Mouse (Mus musculus) 3T3-L1 (cell line): ENCODE measurements around the gene Pde6h.

Source experiments
- DNase-seq: peaks from one replicate; pipeline ENCODE4 v3.0.0-alpha.2; 2015; ENCODE audit warnings: low read depth, low spot score

The Pde6h gene

DNA sequence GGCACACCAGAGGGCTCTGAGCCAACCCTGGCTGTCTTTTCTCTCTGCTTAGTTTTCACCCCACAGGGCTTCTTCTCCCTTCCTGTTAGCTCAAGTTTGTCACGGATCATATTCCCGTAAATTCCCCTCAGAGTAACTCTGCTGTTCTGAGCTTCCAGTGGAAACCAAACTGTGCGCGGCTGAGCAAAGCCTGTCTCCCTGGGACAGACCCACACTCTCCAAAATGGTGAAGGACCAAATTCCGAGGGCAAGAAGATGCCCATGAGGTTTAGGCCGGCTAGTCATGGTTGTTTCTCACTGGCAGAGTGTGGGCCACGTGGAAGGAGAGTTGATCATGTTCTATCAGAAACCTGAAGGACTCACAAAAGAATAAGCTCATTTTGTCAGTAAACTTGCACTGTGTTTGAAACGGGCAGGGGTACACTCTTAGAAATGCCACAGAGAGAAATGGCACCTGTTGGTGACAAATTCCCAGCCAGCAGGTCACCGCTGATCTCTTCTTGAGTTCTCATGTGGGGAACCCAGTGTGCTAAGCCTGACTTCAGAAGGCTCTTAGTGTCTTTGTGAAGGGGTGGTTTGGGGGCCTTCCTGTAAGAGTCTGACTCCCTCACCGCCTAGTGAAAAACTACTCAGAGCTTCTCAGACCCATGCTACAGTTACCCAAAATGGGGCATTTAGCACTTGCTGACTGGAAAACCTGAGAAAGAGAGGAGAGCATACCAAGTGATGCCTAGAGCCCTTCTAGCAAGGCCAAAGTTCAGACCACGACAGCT, 16.7 kb downstream of the Pde6h start:
- DNase-seq: peak; percentile 83

- peak; percentile 76 for DNase-seq
These were observed 17.7 kb downstream of the Pde6h start, which contains the start of gene Arhgdib for GRCm38 (mm10) chr6:136941051-136942021. Arhgdib (minus strand) TSS chr6:136941899.

DNA sequence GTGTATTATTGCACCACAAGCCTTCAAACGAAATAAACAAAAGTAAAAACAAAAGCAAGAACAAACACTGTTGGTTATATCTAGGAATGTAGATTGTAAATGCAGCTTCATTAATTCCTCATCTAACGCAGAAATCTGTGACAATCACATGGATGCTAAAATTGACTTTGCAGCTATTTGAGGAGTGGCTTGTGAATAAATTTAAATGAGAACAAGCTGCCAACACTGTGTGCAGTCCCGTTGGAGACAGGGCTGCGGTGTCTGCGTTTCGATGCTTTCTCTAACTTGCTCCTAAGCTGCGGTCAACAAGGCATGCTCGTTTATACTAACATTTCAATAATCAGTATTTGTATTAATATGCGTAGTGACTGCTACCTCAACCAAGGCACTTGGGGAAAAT, 18.6 kb downstream of the Pde6h start:
- no peak for DNase-seq

GRCm38 (mm10) chr6:136943392-136943791, 19.8 kb downstream of the Pde6h start:
- DNase-seq: no peak

DNA sequence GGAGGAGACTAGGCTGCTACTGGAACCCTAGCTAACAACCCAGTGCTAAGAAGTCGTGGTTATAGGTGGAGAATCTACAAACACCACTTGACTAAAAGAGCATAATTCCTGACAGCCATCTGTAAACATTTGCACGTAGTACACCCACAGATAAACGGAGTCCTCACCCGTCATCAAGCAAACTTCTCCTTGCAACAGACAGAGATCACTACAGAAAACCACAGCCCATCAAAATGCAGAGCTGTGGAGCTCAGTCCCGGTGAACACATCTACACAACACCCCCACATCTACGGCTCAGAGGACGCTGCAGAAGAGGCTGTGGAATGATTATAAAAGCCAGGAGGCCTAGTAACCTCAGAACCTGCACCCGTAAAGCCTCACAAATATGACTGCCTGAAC, 20.9 kb downstream of the Pde6h start:
- no peak for DNase-seq

GRCm38 (mm10) chr6:136946241-136946640, 22.6 kb downstream of the Pde6h start:
- no peak for DNase-seq

- no peak for DNase-seq
These were observed 23.3 kb downstream of the Pde6h start for GRCm38 (mm10) chr6:136946943-136947342.

- peak; percentile 64 for DNase-seq
These were observed 24.1 kb downstream of the Pde6h start for GRCm38 (mm10) chr6:136947716-136948115.

DNA sequence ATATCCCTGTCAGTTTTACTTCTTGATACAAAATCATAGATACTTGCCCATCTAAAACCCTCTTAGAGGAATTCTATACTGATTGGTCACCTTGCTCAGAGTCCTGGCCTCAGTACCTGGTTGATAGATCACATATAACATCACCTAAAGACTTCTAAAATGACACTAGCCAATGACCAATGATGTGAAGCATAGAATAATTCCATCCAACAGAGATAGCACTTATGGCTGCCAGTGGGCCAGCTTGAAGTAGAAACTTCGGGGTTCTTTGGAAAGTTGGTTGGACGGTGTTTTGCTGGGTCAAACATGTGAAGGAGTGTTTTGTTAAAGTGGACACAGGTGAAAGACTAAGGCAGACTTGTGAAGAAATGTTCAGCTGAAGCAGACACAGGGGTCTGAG, 26.5 kb downstream of the Pde6h start:
- DNase-seq: no peak

GRCm38 (mm10) chr6:136952930-136953329, 29.3 kb downstream of the Pde6h start:
- no peak for DNase-seq

DNA sequence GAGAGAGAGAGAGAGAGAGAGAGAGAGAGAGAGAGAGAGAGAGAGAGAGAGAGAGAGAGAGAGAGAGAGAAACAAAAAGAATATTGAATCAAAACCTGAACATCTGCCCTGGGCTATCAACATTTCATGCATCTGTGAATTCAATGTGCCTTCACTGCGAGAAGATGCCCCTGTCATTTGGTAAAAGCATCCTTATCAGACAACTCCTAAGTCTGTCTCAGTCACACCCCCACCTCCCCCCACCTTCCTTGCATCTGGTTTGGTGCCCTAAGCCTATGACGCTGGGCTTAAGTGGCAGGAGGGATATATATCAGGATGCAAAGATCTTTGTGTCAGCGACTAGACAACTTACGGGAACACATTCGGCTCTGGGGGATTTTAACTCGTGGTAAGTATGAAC, 30.6 kb downstream of the Pde6h start:
- DNase-seq: no peak

DNA sequence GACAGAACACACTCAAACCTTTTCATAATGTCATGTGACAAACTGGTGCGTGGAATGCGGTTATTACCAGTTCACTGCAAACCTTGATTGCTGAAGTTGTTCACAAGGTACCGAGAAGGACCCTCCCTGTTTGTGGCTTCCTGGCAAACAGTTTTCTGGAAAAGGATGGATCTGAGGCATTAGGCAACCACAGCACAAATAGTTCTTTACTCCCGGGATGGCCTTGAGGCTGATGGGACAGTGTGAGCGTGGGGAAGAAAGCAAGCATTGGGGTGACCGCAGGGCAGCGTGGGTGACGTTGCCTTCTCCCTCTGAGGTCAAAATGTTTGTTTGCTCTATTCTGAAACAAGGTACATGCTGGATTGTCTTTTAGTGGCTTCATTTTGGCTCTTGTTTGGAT, 31.1 kb downstream of the Pde6h start:
- DNase-seq: no peak

DNA sequence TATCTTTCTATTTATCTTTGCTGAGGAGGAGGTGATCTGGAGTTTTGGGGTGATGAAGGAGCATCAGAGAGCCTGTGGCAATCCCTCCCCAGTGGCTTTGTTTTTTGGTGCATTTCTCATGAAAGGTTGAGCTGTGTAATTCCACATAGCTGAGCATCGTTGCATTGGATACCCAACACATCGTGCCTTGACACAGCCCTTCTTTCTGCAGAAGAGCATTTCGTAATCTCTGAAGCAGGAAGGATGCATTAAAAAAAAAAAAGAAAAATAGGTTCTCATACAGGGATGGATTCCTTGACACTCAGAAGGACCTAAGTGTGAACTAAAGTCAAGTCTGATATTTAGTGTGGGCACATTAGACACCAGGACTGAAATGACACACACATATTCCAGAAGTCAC, 31.6 kb downstream of the Pde6h start:
- no peak for DNase-seq

DNA sequence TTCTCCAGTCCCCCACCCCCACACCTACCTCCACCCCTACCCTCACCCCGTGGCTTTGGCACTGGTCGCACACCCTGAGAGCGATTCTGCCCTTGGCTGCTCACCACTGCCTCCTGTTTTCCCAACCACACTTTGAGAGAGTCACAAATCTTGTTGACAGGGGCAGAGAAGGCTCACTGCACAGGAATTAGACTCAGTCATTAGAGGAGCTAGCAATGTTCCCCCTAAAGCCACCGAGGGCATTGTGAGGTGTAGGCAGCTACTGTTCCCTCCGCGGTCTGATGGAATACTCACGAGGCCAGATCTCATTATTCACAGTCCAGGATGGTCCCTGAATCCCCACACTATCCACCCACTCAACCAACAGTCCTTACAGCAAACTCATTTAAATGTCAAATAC, 33.4 kb downstream of the Pde6h start:
- peak; percentile 79 for DNase-seq

DNA sequence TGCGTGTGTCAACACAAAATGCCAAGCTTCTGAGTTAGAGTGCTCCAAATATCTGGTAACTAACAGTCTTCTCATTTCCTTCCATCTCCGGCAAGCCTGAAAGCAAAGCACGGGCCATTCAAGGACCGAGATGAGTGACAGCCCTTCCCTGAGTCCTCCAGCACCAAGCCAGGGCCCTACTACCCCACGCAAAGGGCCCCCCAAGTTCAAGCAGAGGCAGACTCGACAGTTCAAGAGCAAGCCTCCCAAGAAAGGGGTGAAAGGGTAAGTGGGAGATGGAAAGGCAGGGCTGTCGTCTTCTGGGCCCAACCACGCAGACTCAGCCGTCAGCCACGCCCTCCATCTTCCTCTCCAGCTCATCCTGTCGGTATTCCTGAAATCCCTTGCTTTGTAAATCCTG, 35.5 kb downstream of the Pde6h start:
- DNase-seq: peak; percentile 31

- no peak for DNase-seq
These were observed 39.3 kb downstream of the Pde6h start for GRCm38 (mm10) chr6:136962957-136963356.

GRCm38 (mm10) chr6:136964609-136965510, 41.2 kb downstream of the Pde6h start:
- DNase-seq: peak; percentile 64

DNA sequence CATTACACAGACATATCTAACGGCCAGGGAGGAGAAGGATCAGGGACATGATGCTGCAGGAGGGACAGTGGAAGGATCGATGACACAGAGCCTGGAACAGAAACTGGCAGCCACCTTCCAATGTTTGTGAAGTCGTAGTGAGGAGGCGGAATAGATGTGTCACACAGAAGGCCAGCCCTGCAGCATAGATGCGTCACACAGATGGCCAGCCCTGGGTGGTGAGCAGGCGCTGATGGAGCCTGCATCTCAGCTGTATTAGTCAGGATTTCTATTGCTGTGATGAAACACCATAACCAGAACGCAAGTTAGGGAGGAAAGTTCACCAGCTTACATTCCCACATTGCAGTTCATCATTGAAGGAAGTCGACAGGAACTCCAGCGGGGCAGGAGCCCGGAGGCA, 42.3 kb downstream of the Pde6h start:
- DNase-seq: peak; percentile 92

GRCm38 (mm10) chr6:136967466-136967865, 43.8 kb downstream of the Pde6h start:
- DNase-seq: no peak

DNA sequence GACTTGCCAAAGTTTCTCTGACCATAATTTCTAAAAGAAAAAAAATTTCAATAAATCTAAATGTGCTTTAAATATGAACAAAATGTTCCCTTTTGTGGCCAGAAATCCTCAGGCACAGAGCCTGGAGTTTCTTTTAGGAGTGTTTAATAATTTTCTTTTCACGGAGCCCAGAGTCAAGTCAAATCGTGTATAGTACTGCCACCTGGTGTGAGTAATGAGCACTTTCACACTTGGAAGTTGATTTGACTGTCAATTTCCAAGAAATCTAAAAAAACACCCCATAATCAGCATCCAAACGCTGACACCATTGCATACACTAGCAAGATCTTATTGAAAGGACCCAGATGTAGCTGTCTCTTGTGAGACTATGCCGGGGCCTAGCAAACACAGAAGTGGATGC, 45.2 kb downstream of the Pde6h start:
- DNase-seq: peak; percentile 78

DNA sequence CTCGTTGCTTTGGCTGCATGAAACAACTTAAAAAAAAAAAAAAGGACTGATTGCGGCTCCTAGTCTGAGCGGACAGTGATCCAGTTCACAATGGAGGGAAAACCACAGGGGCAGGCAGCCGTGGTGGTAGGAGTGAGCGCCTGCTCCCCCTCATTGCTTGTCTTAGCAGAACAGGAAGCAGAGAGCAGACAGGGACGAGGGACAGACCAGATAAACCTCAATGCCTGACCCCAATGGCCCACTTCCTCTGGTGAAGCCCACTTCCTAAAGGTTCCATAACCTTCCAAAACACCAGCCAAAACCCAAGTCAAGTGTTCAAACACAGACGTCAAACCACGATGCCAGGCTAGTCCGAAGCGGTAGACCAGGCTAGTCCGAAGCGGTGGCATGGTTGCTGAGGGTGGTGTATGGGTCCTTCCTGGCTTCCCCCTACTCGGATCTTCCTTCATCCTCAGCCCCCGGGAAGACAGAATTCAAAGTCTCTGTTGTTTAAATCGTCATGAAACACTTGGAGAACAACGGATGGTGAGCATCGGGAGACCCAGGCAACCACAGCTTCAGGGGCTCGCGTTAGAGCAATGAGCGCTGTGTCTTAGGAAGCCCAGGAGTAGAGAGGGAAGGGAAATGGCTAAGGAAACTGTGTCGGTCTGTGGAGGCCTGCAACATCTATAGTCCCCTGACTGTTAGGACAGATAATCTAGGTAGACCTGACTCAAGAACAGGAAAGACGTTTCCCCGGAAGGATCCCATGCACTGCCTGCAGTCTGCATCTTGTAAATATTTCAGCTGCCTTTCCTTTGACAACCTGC, 55.8 kb downstream of the Pde6h start:
- DNase-seq: no peak
